ENCODE assay signal across 8 mouse cellular contexts in genomic region chr14:20544467-20545411, GRCm38 (mm10). TPM values are rescaled to one million over a fixed set of nuclear protein-coding genes. Genes with fewer than 3 reads are reported as not detected.
A peak's percentile ranks its signal among the peaks of the same experiment; 100 is the strongest.
DNase-seq lines count a peak whose midpoint lies in the region; ATAC-seq and TF ChIP-seq lines count a peak whose summit lies in the region.

No protein-coding gene starts in this region.

- H3K4me1 ChIP-seq in heart, adult 2 months (ENCODE audit: control insufficient read depth, insufficient read depth, low read length), result peaks cover 3% of the 10 kb centered on the region
- H3K4me1 ChIP-seq in ES-E14 (ENCODE audit: control insufficient read depth in 2 of 2, insufficient read depth in 2 of 2, low read length in 2 of 2, poor library complexity in 1 of 2), result no peaks in the 10 kb centered on the region
- peaks cover 15% of the 10 kb centered on the region for H3K4me1 ChIP-seq in forebrain, embryonic 12.5 days
- peaks cover 51% of the 10 kb centered on the region for H3K4me1 ChIP-seq in liver, embryonic 12.5 days

- no peak for TF ChIP-seq CTCF in heart, adult 2 months (IDR thresholded peaks at IDR 0.05)

- TF ChIP-seq POLR2A in heart, adult 2 months (IDR thresholded peaks at IDR 0.05; ENCODE audit: insufficient read depth, low read depth, low read length), result no peak

- H3K36me3 ChIP-seq in heart, adult 2 months (ENCODE audit: control insufficient read depth, insufficient read depth, low read length), result peaks cover 10% of the 10 kb centered on the region
- peaks cover 4% of the 10 kb centered on the region for H3K36me3 ChIP-seq in ES-E14 (ENCODE audit: control insufficient read depth, insufficient read depth, low read length, poor library complexity, severe bottlenecking)
- peaks cover 16% of the 10 kb centered on the region for H3K36me3 ChIP-seq in forebrain, embryonic 12.5 days (replicated peaks)
- H3K36me3 ChIP-seq in liver, embryonic 12.5 days, result peaks cover 18% of the 10 kb centered on the region

- no peak for DNase-seq in heart, adult 2 months
- DNase-seq in heart, postnatal 10 days, result no peak
- no peak for DNase-seq in ES-E14 (ENCODE audit: low read depth, low spot score)
- no peak for DNase-seq in urinary bladder, postnatal 36 days (ENCODE audit: low spot score in 2 of 2)
- no peak for DNase-seq in cerebellum, adult 11-12 months
- no peak for DNase-seq in ovary, postnatal 10 days (ENCODE audit: low spot score)

- WGBS in heart, adult 2 months, result 54% methylated on average over 7 of the region's 7 CpGs
- WGBS in forebrain, embryonic 12.5 days, result 80% methylated on average over 7 of the region's 7 CpGs
- 26% methylated on average over 7 of the region's 7 CpGs for WGBS in liver, embryonic 12.5 days (ENCODE audit: insufficient replicate concordance)

- H3K9me3 ChIP-seq in ES-E14 (ENCODE audit: control insufficient read depth, insufficient read depth, low read depth, low read length), result no peaks in the 10 kb centered on the region
- no peaks in the 10 kb centered on the region for H3K9me3 ChIP-seq in forebrain, embryonic 12.5 days
- H3K9me3 ChIP-seq in liver, embryonic 12.5 days (replicated peaks), result no peaks in the 10 kb centered on the region

- intact Hi-C loops in heart, adult 2 months (cut with DNase I), result loop anchor here (5.0 kb wide), 1 partner anchor 62 kb away; the partner anchor contains the start of gene Anxa7
- intact Hi-C loops in heart, postnatal 10 days (cut with DNase I), result no loop called here

- 0 out of 2 replicates have a peak overlapping the region, but pooled peaks have one; percentile 34 for H3K9ac ChIP-seq in heart, adult 2 months (ENCODE audit: low read depth, low read length)
- no peak overlapping the region for H3K9ac ChIP-seq in ES-E14 (ENCODE audit: insufficient read depth, low read depth, low read length, poor library complexity, severe bottlenecking)
- H3K9ac ChIP-seq in forebrain, embryonic 12.5 days, result no peak overlapping the region
- peak overlapping the region; percentile 96 for H3K9ac ChIP-seq in liver, embryonic 12.5 days

- TF ChIP-seq EP300 in heart, adult 2 months (IDR thresholded peaks at IDR 0.05; ENCODE audit: insufficient read depth, low read depth, low read length), result no peak

- H3K4me2 ChIP-seq in forebrain, embryonic 12.5 days, result peak overlapping the region; percentile 63
- H3K4me2 ChIP-seq in liver, embryonic 12.5 days, result peak overlapping the region; percentile 75

- no peaks in the 10 kb centered on the region for H3K27me3 ChIP-seq in heart, adult 2 months (ENCODE audit: control insufficient read depth, insufficient read depth, low read length)
- no peaks in the 10 kb centered on the region for H3K27me3 ChIP-seq in forebrain, embryonic 12.5 days
- no peaks in the 10 kb centered on the region for H3K27me3 ChIP-seq in liver, embryonic 12.5 days (replicated peaks)

- no peak for ATAC-seq in forebrain, embryonic 12.5 days (ENCODE audit: low FRiP score)
- ATAC-seq in liver, embryonic 12.5 days, result peak; percentile 60

- H3K4me3 ChIP-seq in heart, adult 2 months, result peak overlapping the region; percentile 85
- peak overlapping the region; percentile 27 to 70; a peak in 3 of 4 replicates for H3K4me3 ChIP-seq in ES-E14 (ENCODE audit: insufficient read depth in 1 of 2, low read depth in 1 of 2, low read length in 2 of 2, poor library complexity in 1 of 2, severe bottlenecking in 1 of 2)
- peak overlapping the region; percentile 96 for H3K4me3 ChIP-seq in forebrain, embryonic 12.5 days (replicated peaks)
- peak overlapping the region; percentile 83 for H3K4me3 ChIP-seq in liver, embryonic 12.5 days

- in situ Hi-C loops in ES-E14 (cut with MboI; ENCODE audit: low sequenced_read_pairs in 2 of 2, unreplicated experiment in 2 of 2), result no loop called here

- no peak overlapping the region for H3K27ac ChIP-seq in heart, adult 2 months
- H3K27ac ChIP-seq in ES-E14 (ENCODE audit: insufficient read depth, low read depth, low read length, poor library complexity, severe bottlenecking), result no peak overlapping the region
- no peak overlapping the region for H3K27ac ChIP-seq in forebrain, embryonic 12.5 days
- peak overlapping the region; percentile 100 for H3K27ac ChIP-seq in liver, embryonic 12.5 days

- H3K79me2 ChIP-seq in heart, adult 2 months (replicated peaks; ENCODE audit: control insufficient read depth, insufficient read depth, low read length), result peaks cover 2% of the 10 kb centered on the region; the same call in 1 of the 2 replicates

TF ChIP-seq in ES-E14, 5 proteins besides CTCF, POLR2A, EP300 and RAD21:
- TF ChIP-seq MAFK (IDR thresholded peaks at IDR 0.05; ENCODE audit: insufficient read depth, low read depth, low read length) (no peak), ZNF384 (IDR thresholded peaks at IDR 0.05; ENCODE audit: low read depth, low read length) (no peak), CHD2 (IDR thresholded peaks at IDR 0.05; ENCODE audit: low read depth, low read length) (no peak), ZC3H11A (IDR thresholded peaks at IDR 0.05; ENCODE audit: borderline replicate concordance, low read depth, low read length) (no peak), HCFC1 (IDR thresholded peaks at IDR 0.05; ENCODE audit: borderline replicate concordance, insufficient read depth, low read length) (no peak)
TF ChIP-seq in ES-E14: peak in this region for 0.

RNA-seq across cellular contexts. Expression of gene Ppp3cb, which starts 1.6 kb away (rescaled TPM):
- total RNA-seq in heart, adult 2 months (2021), result 10 to 100 TPM; 60.9 to 69.2 TPM
- 16.0 and 35.0 TPM in 2 replicates for polyA plus RNA-seq in heart, adult 2 months (2012; rRNA removed)
- 10 to 100 TPM; 67.4 to 70.1 TPM for total RNA-seq in heart, postnatal 10 days (2021)
- 30.8 and 32.0 TPM in 2 replicates for total RNA-seq in ES-E14 (2012; rRNA removed)
- 72.0 and 79.5 TPM in 2 replicates for polyA plus RNA-seq in forebrain, embryonic 12.5 days (2016; fragmentation: Nextera tagmentation; extraction: Ambion mirVana)
- 26.8 and 30.0 TPM in 2 replicates for polyA plus RNA-seq in liver, embryonic 12.5 days (2016; fragmentation: Nextera tagmentation; extraction: Ambion mirVana)

RNA-seq across cellular contexts. Expression of gene Mss51, which starts 48.0 kb away (rescaled TPM):
- under 1 TPM; 0.26 to 0.48 TPM for total RNA-seq in heart, adult 2 months (2021)
- 0.31 and 0.53 TPM in 2 replicates for polyA plus RNA-seq in heart, adult 2 months (2012; rRNA removed)
- under 1 TPM; 0.60 to 0.69 TPM for total RNA-seq in heart, postnatal 10 days (2021)
- 1.1 and 1.7 TPM in 2 replicates for total RNA-seq in ES-E14 (2012; rRNA removed)
- 1.3 and 1.4 TPM in 2 replicates for polyA plus RNA-seq in forebrain, embryonic 12.5 days (2016; fragmentation: Nextera tagmentation; extraction: Ambion mirVana)
- 0.48 and 0.57 TPM in 2 replicates for polyA plus RNA-seq in liver, embryonic 12.5 days (2016; fragmentation: Nextera tagmentation; extraction: Ambion mirVana)

Comparison
In these comparisons a context has a peak if more than half of its experiments do, and no peak if none do; other contexts are left out.
1. H3K9ac ChIP-seq: peak in heart, adult 2 months (single experiment) and liver, embryonic 12.5 days (single experiment); none in ES-E14 (single experiment) and forebrain, embryonic 12.5 days (single experiment).
2. Peak in every context shown above with its lines, with median percentiles within 50 percentile points of each other: H3K4me3 ChIP-seq.